Mouse (Mus musculus) testis, adult 2 months (tissue): ENCODE results near the gene Got1.

Experiments
- CTCF ChIP-seq: fragments of 200-500 bp; IDR thresholded peaks from 2 replicates; pipeline ENCODE4 v1.5.1; 2012; ENCODE audit warnings: low read depth, mild to moderate bottlenecking, inconsistent platforms, low read length, moderate library complexity; ENCODE audit not compliant: control insufficient read depth, insufficient read depth, insufficient replicate concordance
- POLR2A ChIP-seq: fragments of 200-500 bp; IDR thresholded peaks from 2 replicates; pipeline ENCODE4 v1.6.1; 2012; ENCODE audit warnings: low read depth, mild to moderate bottlenecking, inconsistent platforms, low read length, moderate library complexity; ENCODE audit not compliant: control insufficient read depth

GRCm38 (mm10) chr19:43480512-43480911, 43.9 kb downstream of the Got1 start:
- TF ChIP-seq POLR2A, result no peak
- no peak for TF ChIP-seq CTCF
